Mouse (Mus musculus): Measurements from ENCODE around the gene Cldn11. TPM values are rescaled to one million over a fixed set of nuclear protein-coding genes. Genes with fewer than 3 reads are reported as not detected.

The Cldn11 gene
- total RNA-seq, 4 experiments from 2014 or later = 98.5 to 162 (median 138) TPM

DNA sequence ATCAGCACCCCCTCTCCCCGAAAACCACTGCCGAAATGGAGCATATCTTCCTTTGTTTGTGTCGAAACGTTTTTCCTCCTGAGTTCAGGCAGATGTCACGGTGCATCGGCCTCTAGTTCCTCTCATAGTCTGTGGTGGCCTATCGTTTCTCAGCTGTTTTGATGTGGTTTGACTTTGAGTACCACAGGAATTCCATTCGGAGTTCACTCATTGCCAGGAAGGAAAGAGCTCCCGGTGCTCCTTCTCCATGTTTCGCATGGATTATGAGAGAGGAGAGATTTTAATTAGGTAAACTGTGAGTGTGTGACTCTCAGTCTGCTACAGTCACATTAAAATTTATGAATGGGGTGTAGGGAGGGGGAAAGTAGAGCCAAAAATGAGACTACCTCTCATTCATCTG lies 10.3 kb downstream of the Cldn11 start:
- DNase-seq (ENCODE audit: low spot score in 2 of 2) = no peak

DNA sequence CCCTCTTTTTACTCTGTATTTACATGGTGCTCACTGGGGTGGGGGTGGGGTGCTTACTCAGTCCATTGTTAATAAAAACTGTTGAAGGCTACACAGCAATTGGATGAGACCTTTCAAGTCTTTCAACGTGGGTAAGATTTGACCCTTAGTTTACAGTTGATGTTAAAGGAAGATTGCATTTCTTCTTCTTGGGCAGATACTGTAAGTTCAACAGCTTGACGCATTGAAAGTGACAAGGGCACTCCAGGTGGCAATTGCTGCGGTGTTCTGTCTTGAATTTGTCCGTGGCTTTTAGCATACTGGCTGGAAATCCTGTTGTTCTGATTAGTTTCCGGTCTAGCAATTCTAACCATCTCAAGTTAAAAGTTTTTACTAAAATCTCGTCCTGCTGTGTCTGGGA lies 11.6 kb downstream of the Cldn11 start:
- no peak for DNase-seq (ENCODE audit: low spot score in 2 of 2)

GRCm38 (mm10) chr3:31162860-31163259 lies 13.1 kb downstream of the Cldn11 start:
- no peak for DNase-seq (ENCODE audit: low spot score in 2 of 2)

- DNase-seq (ENCODE audit: low spot score in 2 of 2) = no peak
These were observed 16.1 kb downstream of the Cldn11 start for GRCm38 (mm10) chr3:31165803-31166202.

DNA sequence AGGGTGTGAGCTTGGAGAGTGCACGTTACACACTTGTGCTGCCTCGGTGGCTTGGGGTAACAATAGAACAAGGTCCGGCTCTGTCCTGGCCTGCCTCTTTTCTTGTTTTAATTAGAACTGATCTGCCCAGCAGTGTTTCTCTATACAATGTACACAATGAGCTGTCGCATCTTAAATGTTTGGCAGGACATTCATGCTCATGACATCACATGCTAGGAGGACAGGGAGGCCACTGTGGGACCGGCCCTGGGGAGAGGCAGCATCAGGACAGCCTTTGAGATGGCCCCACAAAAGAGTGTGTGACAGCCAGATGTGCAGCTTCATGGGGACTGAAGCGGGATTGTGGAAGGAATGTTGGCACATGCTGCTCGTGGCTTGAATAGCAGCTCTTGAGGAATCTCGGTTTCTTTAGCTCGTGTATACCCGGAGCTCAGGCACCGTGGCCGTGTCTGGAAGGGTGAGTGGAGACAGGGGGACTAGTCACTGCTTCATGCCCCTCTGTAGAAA lies 16.7 kb downstream of the Cldn11 start:
- DNase-seq (ENCODE audit: low spot score in 2 of 2) = peak; percentile 54 to 80

GRCm38 (mm10) chr3:31190342-31190741 lies 40.6 kb downstream of the Cldn11 start:
- DNase-seq (ENCODE audit: low spot score in 2 of 2) = no peak

DNA sequence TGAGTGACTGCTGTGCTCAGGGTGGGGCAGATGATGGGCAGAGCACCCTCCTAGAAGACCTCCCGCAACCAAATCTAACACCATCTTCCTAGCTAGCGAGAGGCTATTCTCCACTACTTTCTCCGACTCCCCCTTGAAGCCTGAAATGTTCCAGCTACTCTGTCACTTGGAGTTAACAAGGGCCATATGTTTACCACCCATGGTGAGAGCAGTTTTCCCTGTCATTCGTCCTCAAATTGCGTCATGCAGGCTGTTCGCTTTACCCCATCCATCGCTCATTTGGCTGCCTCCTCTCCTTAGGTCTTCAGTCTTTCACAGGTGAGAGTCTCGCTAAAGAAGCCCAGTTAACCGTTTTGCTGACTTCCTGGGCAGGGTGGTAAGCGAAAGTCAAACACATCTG lies 41.7 kb downstream of the Cldn11 start:
- no peak for DNase-seq (ENCODE audit: low spot score in 2 of 2)

DNA sequence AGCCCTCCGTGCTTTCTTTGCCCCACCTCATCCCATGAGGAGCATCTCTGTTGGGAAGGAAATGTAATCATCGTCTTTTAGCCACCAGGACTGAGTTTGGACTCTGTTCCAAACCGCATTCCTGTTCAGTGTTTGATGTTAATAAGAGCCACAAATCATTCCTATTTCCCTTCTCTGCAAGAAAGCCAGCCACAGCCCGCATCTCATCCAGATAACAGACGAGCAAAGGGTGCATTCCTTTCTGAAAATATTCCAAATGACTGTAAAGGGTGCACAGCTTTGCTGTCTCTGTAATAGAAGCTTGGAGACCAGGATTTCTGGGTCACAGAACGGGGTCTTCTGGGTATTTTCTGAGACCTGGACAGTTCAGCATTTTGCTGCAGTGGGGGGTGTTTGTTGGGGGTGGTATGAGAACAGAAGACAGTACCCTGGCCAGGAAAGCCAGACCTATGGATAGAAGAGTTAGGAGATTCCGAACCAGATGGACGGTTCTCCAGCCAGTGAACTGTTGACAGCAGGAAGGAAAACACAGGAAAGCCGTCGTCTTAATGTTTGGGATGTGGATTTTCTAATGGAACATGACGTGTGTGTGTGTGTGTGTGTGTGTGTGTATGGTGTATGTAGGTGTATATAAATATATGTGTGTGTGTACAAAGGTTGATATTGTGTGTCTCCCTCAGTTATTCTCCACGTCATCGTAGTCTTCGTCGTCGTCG lies 49.6 kb downstream of the Cldn11 start:
- DNase-seq (ENCODE audit: low spot score in 2 of 2) = peak in 1 of 2 experiments; percentile 1

GRCm38 (mm10) chr3:31203947-31204346 lies 54.2 kb downstream of the Cldn11 start:
- DNase-seq (ENCODE audit: low spot score in 2 of 2) = no peak

- no peak for DNase-seq (ENCODE audit: low spot score in 2 of 2)
These were observed 55.4 kb downstream of the Cldn11 start for GRCm38 (mm10) chr3:31205167-31205566.

- DNase-seq (ENCODE audit: low spot score in 2 of 2) = no peak
These were observed 58.3 kb downstream of the Cldn11 start for GRCm38 (mm10) chr3:31208046-31208445.

- DNase-seq (ENCODE audit: low spot score in 2 of 2) = no peak
These were observed 58.8 kb downstream of the Cldn11 start for GRCm38 (mm10) chr3:31208458-31208994.

GRCm38 (mm10) chr3:31209001-31209400 lies 59.3 kb downstream of the Cldn11 start:
- peak; percentile 50 to 58 for DNase-seq (ENCODE audit: low spot score in 2 of 2)

- DNase-seq (ENCODE audit: low spot score in 2 of 2) = no peak
These were observed 62.7 kb downstream of the Cldn11 start for GRCm38 (mm10) chr3:31212205-31213038.

DNA sequence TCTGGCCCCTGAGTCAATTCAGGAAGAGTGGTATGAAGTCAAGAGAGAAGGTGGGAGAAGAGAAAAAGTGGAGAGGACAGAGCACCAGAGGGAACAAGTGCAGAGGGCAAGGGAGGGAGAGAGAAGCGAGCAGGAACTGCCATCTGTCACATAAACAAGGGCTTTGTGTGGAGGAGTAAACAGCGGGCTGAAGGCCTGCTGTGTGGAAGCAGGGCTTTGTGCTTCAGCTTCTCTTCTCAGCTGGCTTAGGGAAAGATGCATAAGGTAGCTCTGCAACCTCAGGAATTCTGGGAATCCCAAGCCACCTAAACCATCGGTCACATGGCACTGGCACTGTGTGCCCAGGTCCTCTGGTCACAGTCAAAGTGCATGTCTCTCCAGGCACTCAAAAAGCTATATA lies 64.1 kb downstream of the Cldn11 start:
- DNase-seq (ENCODE audit: low spot score in 2 of 2) = peak; percentile 34 to 50

Other genes starting within 250 kb of the Cldn11 start
- gene Phc3, start 180.5 kb upstream of the Cldn11 start, total RNA-seq (2022) = 10 to 100 TPM; 38.8 to 48.7 (median 45.4) TPM
- 10 to 100 TPM; 53.2 to 62.0 (median 57.1) TPM for gene Prkci, start 154.2 kb upstream of the Cldn11 start, total RNA-seq (2022)
- 10 to 100 TPM; 60.7 to 74.8 (median 65.5) TPM for gene Skil, start 54.9 kb upstream of the Cldn11 start, total RNA-seq (2022)
- 10 to 100 TPM; 76.7 to 94.1 (median 87.1) TPM for gene Slc7a14, start 160.5 kb downstream of the Cldn11 start, total RNA-seq (2022)

Data from layer of hippocampus, adult 8-10 months (tissue).